Mouse (Mus musculus): ENCODE data around the gene Ndufaf3. TPM values are rescaled to one million over a fixed set of nuclear protein-coding genes. Genes with fewer than 3 reads are reported as not detected.

Ndufaf3 gene
- polyA plus RNA-seq, 1 experiment from 2014 or later: 53.2 TPM

GRCm38 (mm10) chr9:108516380-108517251 is 50.6 kb downstream of the Ndufaf3 start, which contains the start of gene Qrich1:
Qrich1 (plus strand) TSS chr9:108516806.
- 1% methylated on average over 46 of the region's 55 CpGs for WGBS
- ATAC-seq (replicated peaks; ENCODE audit: low FRiP score) (peak; percentile 96), DNase-seq (ENCODE audit: low spot score) (peak; percentile 98)
- H3K9me3 ChIP-seq (ENCODE audit: control insufficient read depth, low read length): no peaks in the 10 kb centered on the region
- peak within 1 kb of the TSS; percentile 88 for H3K4me3 ChIP-seq (ENCODE audit: low read depth, low read length)
- H3K27ac ChIP-seq (ENCODE audit: low read depth, low read length): peak within 1 kb of the TSS; percentile 99
- H3K9ac ChIP-seq (ENCODE audit: low read length): peak within 1 kb of the TSS; percentile 98
- H3K4me2 ChIP-seq (ENCODE audit: low read depth, low read length, severe bottlenecking): peak within 1 kb of the TSS; percentile 89
- H3K27me3 ChIP-seq (ENCODE audit: control insufficient read depth, insufficient read depth, low read length): no peaks in the 10 kb centered on the region
- peaks cover 5% of the 10 kb centered on the region; the same call in 1 of the 2 replicates for H3K4me1 ChIP-seq (replicated peaks; ENCODE audit: control insufficient read depth, insufficient read depth, low read length)
- peaks cover 11% of the 10 kb centered on the region for H3K36me3 ChIP-seq (ENCODE audit: control insufficient read depth, insufficient read depth, low read length)

MicroRNAs encoded within 50 kb of the gene (microRNA counts, 519-probe panel; counts per million panel counts)
- microRNA mmu-miR-191 (5,001 counts per million, percentile 55 among the panel's probes with 10 or more counts), microRNA mmu-miR-425 (3,691 counts per million, percentile 22 among the panel's probes with 10 or more counts)

Small RNA genes within 50 kb of the gene (microRNA-seq; reads per million reads assigned to microRNA genes)
- gene Gm24083 (ENCODE audit: insufficient number of aligned reads): not detected
- not detected for gene Mir191 (ENCODE audit: insufficient number of aligned reads)
- gene Mir425 (ENCODE audit: insufficient number of aligned reads): 2,317 reads per million, percentile 77 among the genes with 10 or more reads in this experiment

Other genes with a start within 250 kb of the Ndufaf3 start
- 740 and 778 TPM in 2 replicates for gene Gpx1, start 228.5 kb downstream of the Ndufaf3 start, polyA plus RNA-seq (2014; fragmentation: Nextera tagmentation; extraction: Ambion mirVana)
- 131 and 138 TPM in 2 replicates for gene Usp4, start 219.6 kb downstream of the Ndufaf3 start, polyA plus RNA-seq (2014; fragmentation: Nextera tagmentation; extraction: Ambion mirVana)
- gene 1700102P08Rik, start 174.6 kb downstream of the Ndufaf3 start, polyA plus RNA-seq (2014; fragmentation: Nextera tagmentation; extraction: Ambion mirVana): 0.80 and 1.3 TPM in 2 replicates
- gene Ccdc36, start 138.9 kb downstream of the Ndufaf3 start, polyA plus RNA-seq (2014; fragmentation: Nextera tagmentation; extraction: Ambion mirVana): 0.69 and 0.89 TPM in 2 replicates
- not detected in 2 replicates for gene BC048562, start 131.0 kb downstream of the Ndufaf3 start, polyA plus RNA-seq (2014; fragmentation: Nextera tagmentation; extraction: Ambion mirVana)
- gene Ccdc71, start 106.9 kb downstream of the Ndufaf3 start, polyA plus RNA-seq (2014; fragmentation: Nextera tagmentation; extraction: Ambion mirVana): 42.5 and 45.2 TPM in 2 replicates
- gene Klhdc8b, start 105.9 kb downstream of the Ndufaf3 start, polyA plus RNA-seq (2014; fragmentation: Nextera tagmentation; extraction: Ambion mirVana): 49.5 and 53.9 TPM in 2 replicates
- gene Lamb2, start 87.7 kb downstream of the Ndufaf3 start, polyA plus RNA-seq (2014; fragmentation: Nextera tagmentation; extraction: Ambion mirVana): 31.8 and 40.9 TPM in 2 replicates
- gene Usp19, start 76.8 kb downstream of the Ndufaf3 start, polyA plus RNA-seq (2014; fragmentation: Nextera tagmentation; extraction: Ambion mirVana): 84.0 and 90.0 TPM in 2 replicates
- gene Qars, start 59.7 kb downstream of the Ndufaf3 start, polyA plus RNA-seq (2014; fragmentation: Nextera tagmentation; extraction: Ambion mirVana): 107 and 116 TPM in 2 replicates
- 174 and 183 TPM in 2 replicates for gene Qrich1, start 50.6 kb downstream of the Ndufaf3 start, polyA plus RNA-seq (2014; fragmentation: Nextera tagmentation; extraction: Ambion mirVana)
- 197 and 199 TPM in 2 replicates for gene Impdh2, start 7.1 kb downstream of the Ndufaf3 start, polyA plus RNA-seq (2014; fragmentation: Nextera tagmentation; extraction: Ambion mirVana)
- 176 and 195 TPM in 2 replicates for gene Dalrd3, start 2.5 kb upstream of the Ndufaf3 start, polyA plus RNA-seq (2014; fragmentation: Nextera tagmentation; extraction: Ambion mirVana)
- 196 TPM in 2 replicates for gene Wdr6, start 11.3 kb upstream of the Ndufaf3 start, polyA plus RNA-seq (2014; fragmentation: Nextera tagmentation; extraction: Ambion mirVana)
- 11.9 and 12.6 TPM in 2 replicates for gene P4htm, start 30.2 kb upstream of the Ndufaf3 start, polyA plus RNA-seq (2014; fragmentation: Nextera tagmentation; extraction: Ambion mirVana)
- gene Arih2, start 82.0 kb upstream of the Ndufaf3 start, polyA plus RNA-seq (2014; fragmentation: Nextera tagmentation; extraction: Ambion mirVana): 61.1 and 62.1 TPM in 2 replicates
- 22.6 and 26.0 TPM in 2 replicates for gene Slc25a20, start 94.7 kb upstream of the Ndufaf3 start, polyA plus RNA-seq (2014; fragmentation: Nextera tagmentation; extraction: Ambion mirVana)
- 54.1 and 56.8 TPM in 2 replicates for gene Prkar2a, start 121.9 kb upstream of the Ndufaf3 start, polyA plus RNA-seq (2014; fragmentation: Nextera tagmentation; extraction: Ambion mirVana)
- gene Ip6k2, start 216.4 kb upstream of the Ndufaf3 start, polyA plus RNA-seq (2014; fragmentation: Nextera tagmentation; extraction: Ambion mirVana): 96.6 and 108 TPM in 2 replicates
- gene Nckipsd, start 240.9 kb upstream of the Ndufaf3 start, polyA plus RNA-seq (2014; fragmentation: Nextera tagmentation; extraction: Ambion mirVana): 14.4 and 22.0 TPM in 2 replicates

Data from forebrain, embryonic 11.5 days (tissue).